Mouse (Mus musculus) common myeloid progenitor, adult 5-6 weeks (primary cell): Measurements from ENCODE around the gene Mrpl38. TPM values are rescaled to one million over a fixed set of nuclear protein-coding genes. Genes with fewer than 3 reads are reported as not detected.
"Not testable (repeated sequence)": the region's sequence is repeated elsewhere in the genome, so short reads cannot be mapped to it uniquely, and the experiment has no call there.

ENCODE experiments used
- ATAC-seq: replicated peaks from 2 replicates; pipeline ENCODE4 v1.8.0; 2016; ENCODE audit warnings: low read depth, mild to moderate bottlenecking, moderate TSS enrichment, inconsistent platforms; ENCODE audit not compliant: poor library complexity, severe bottlenecking
- total RNA-seq: library from RNA; stranded (forward); fragments of 200-1000, 187-1606 nt; gene quantifications from 2 replicates; pipeline ENCODE4 v1.2.3, GENCODE M21; 2017

Gene Mrpl38
- total RNA-seq, 1 experiment from 2014 or later, result 38.7 TPM

GRCm38 (mm10) chr11:116146294-116146985 is 7.8 kb upstream of the Mrpl38 start:
- ATAC-seq, result no peak

- no peak for ATAC-seq
Observed at GRCm38 (mm10) chr11:116145481-116146293, 7.0 kb upstream of the Mrpl38 start.

- ATAC-seq, result no peak
Observed at GRCm38 (mm10) chr11:116143468-116143867, 4.8 kb upstream of the Mrpl38 start.

- no peak for ATAC-seq
Observed at GRCm38 (mm10) chr11:116142211-116142991, 3.7 kb upstream of the Mrpl38 start.

GRCm38 (mm10) chr11:116138096-116138467 is 586 bp downstream of the Mrpl38 start:
- ATAC-seq, result no peak

- no peak for ATAC-seq
Observed at GRCm38 (mm10) chr11:116134171-116134570, 4.5 kb downstream of the Mrpl38 start.

GRCm38 (mm10) chr11:116133497-116133896 is 5.2 kb downstream of the Mrpl38 start:
- no peak for ATAC-seq

- no peak for ATAC-seq
Observed at GRCm38 (mm10) chr11:116132366-116133333, 6.0 kb downstream of the Mrpl38 start.

- no peak for ATAC-seq
Observed at GRCm38 (mm10) chr11:116131349-116132170, 7.1 kb downstream of the Mrpl38 start.

GRCm38 (mm10) chr11:116130488-116131205 is 8.0 kb downstream of the Mrpl38 start, which contains the start of gene Trim65:
Gene Trim65, minus strand, starts transcription at chr11:116131128.
- peak; percentile 69 for ATAC-seq

GRCm38 (mm10) chr11:116129993-116130487 is 8.6 kb downstream of the Mrpl38 start:
- peak; percentile 55 for ATAC-seq

GRCm38 (mm10) chr11:116129091-116129790 is 9.4 kb downstream of the Mrpl38 start:
- no peak for ATAC-seq

- no peak for ATAC-seq
Observed at GRCm38 (mm10) chr11:116127986-116128385, 10.7 kb downstream of the Mrpl38 start.

GRCm38 (mm10) chr11:116127156-116127980 is 11.3 kb downstream of the Mrpl38 start, which contains the start of gene Trim47:
Gene Trim47, minus strand, starts transcription at chr11:116127210.
- ATAC-seq, result no peak

GRCm38 (mm10) chr11:116126261-116126660 is 12.4 kb downstream of the Mrpl38 start:
- ATAC-seq, result no peak

- not testable (repeated sequence) for ATAC-seq
Observed at GRCm38 (mm10) chr11:116121731-116122245, 16.9 kb downstream of the Mrpl38 start.
